Mouse (Mus musculus): ENCODE measurements at regions not wholly inside any gene's neighbourhood (a gene's known extent, or its start where the extent isn't known, plus 50 kb on each side); places are given as distances from the start of the nearest gene placed in this dataset.

- no peak for TF ChIP-seq POLR2A (IDR thresholded peaks at IDR 0.05; ENCODE audit: control insufficient read depth in 1 of 2, insufficient read depth in 1 of 2, low read depth in 1 of 2, low read length in 2 of 2, poor library complexity in 1 of 2)
- TF ChIP-seq GABPA (IDR thresholded peaks at IDR 0.05; ENCODE audit: low read depth, low read length) = no peak
- no peak for TF ChIP-seq CTCF (IDR thresholded peaks at IDR 0.05 in 2 of 3, conservative IDR thresholded peaks at IDR 0.05 in 1 of 3; ENCODE audit: control insufficient read depth in 1 of 3, insufficient read depth in 1 of 3, low read depth in 2 of 3, low read length in 3 of 3, poor library complexity in 1 of 3, severe bottlenecking in 1 of 3)
- no peak for TF ChIP-seq POLR2AphosphoS2 (IDR thresholded peaks at IDR 0.05; ENCODE audit: low read length)
- TF ChIP-seq ZNF384 (IDR thresholded peaks at IDR 0.05; ENCODE audit: low read depth, low read length) = no peak
- no peak for TF ChIP-seq CHD2 (IDR thresholded peaks at IDR 0.05; ENCODE audit: low read length)
- no peak for TF ChIP-seq TAL1 (IDR thresholded peaks at IDR 0.05; ENCODE audit: low read length)
- TF ChIP-seq MAFK (IDR thresholded peaks at IDR 0.05; ENCODE audit: borderline replicate concordance, low read depth, low read length) = no peak
Observed at GRCm38 (mm10) chr11:110605041-110605882, 206.3 kb downstream of the Map2k6 start.
